Mouse (Mus musculus): ENCODE data around the gene Myo1g. TPM values are rescaled to one million over a fixed set of nuclear protein-coding genes. Genes with fewer than 3 reads are reported as not detected.
"Not testable (repeated sequence)": the region's sequence is repeated elsewhere in the genome, so short reads cannot be mapped to it uniquely, and the experiment has no call there.

Gene Myo1g
- polyA plus RNA-seq, 1 experiment = 12.6 TPM

DNA sequence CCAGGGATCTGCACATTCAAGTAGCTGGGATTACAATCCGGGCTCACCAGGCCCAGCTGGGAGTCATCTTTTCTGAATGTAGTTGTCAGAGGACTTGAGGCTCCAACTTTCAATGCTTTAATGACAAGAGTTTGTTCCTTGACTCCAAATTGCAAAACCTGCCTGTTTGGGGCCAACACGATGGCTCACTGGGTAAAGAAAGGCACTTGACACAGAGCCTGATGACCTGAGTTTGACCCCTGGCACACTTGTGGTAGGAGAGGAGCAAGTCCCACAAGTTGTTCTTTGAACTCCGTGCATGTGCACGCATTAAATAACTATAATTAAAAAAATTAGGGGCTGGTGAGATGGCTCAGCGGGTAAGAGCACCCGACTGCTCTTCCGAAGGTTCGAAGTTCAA lies 9.2 kb upstream of the Myo1g start:
- no peak for DNase-seq (ENCODE audit: low spot score)

GRCm38 (mm10) chr11:6528186-6529006 lies 7.6 kb upstream of the Myo1g start:
- peak; percentile 96 for DNase-seq (ENCODE audit: low spot score)

- no peak for DNase-seq (ENCODE audit: low spot score)
These were observed 6.8 kb upstream of the Myo1g start for GRCm38 (mm10) chr11:6527256-6528185.

DNA sequence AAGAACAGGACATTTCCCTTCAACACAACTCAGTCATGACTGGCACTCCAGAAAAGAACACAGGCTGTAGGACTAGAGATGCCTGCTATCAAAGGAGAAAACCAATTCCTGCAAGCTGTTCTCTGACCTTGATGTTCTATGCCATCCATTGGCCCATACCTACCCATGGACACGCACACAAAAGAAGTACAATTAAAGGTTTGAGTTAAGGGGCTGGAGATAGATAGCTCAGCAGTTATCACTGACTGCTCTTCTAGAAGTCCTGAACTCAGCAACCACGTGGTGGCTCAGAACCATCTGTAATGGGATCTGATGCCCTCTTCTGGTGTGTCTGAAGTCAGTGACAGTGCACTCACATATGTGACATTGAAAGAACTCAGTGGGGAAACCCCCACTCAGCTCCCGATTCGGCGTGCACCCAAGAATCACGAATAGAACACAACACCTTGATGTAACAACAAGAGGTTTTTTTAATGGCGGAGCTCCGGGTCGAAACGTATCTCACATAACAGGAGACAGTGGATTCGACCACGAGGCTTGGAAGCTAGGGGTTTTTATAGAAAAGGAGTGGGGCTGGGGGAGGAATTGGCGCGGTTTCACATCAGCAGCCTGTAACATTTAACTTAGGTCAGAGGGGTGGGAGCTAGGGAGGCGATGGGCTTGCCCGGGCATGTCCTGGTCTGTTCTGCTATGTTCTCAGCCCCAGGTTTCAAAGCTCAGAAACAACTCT lies 5.9 kb upstream of the Myo1g start:
- not testable (repeated sequence) for DNase-seq (ENCODE audit: low spot score)

GRCm38 (mm10) chr11:6525241-6525640 lies 4.5 kb upstream of the Myo1g start:
- DNase-seq (ENCODE audit: low spot score) = no peak

DNA sequence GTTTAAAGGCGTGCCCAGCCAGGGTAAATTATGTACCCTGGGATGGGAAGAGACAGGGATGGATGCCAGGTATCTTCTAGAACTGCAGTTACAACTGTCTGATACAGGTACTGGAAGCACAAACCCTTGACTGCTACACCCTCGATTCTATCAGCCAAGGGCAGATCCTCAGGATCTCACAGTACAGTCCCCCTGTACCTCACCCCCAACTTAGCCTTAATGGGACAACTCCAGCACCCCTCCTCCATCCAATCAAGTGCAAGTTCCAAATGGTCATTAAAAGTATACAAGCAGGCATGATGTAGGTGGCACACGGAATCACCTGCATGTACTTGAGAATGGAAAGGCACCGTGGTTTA lies 4.1 kb upstream of the Myo1g start:
- no peak for DNase-seq (ENCODE audit: low spot score)

DNA sequence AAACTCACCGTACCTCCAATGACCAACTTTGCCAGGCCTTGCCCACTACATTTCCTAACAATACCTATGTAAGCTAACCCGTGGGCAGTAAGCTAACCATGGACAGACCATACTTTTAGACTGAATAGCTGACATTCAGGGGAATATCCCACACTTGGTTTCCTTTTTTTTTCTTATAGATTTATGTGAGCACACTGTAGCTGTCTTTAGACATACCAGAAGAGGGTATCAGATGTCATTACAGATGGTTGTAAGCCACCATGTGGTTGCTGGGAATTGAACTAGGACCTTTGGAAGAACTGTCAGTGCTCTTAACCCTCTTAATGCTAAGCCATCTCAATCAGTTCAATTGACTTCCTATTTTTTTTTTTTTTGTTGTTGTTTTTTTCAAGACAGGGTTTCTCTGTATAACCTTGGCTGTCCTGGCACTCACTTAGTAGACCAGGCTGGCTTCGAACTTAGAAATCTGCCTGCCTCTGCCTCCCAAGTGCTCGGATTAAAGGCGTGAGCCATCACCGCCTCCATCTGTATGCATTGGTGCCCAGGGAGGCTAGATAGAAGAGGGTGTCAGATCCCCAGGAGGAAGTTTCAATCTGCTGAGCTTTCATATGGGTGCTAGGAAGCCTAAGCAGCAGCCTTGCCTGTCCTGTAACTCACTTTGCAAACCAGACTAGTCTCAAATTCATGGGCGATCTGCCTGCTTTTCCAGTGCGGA lies 3.6 kb upstream of the Myo1g start:
- no peak for DNase-seq (ENCODE audit: low spot score)

- no peak for DNase-seq (ENCODE audit: low spot score)
These were observed 2.9 kb upstream of the Myo1g start for GRCm38 (mm10) chr11:6523662-6524088.

DNA sequence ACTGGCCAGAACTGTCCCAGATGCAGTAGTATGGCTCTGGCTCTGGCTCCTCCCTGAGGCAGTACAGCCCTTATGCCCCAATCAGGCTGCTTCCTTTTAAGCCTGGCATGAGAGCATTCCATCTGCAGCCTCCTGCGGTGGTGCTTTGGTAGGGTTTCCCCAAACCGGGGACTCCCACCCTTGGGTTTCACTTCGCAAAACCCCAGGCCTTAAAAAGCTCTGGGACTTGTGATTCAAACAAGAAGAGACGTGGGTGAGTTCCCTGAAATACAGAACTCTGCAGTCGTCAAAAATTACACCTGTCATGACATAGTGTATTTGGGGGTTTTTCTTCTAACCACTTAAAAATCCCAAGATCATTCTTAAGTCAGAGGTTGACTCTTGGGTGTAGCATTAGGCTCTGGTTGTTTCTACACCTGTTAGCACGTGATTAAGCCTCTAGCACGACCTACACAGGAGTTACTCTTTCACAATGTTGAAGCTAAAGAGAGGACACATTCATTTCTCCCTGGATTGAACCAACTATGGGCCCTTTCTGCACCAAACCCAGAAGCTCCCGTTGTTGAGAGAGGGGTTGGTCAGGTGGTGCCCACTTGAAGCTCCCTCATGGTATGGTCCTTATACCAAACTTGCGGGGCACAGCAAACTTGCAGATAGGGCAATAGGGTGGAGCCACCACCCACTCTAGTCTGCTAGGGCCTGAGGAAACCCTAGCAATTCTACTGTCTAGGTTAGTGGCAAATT lies 2.2 kb upstream of the Myo1g start:
- no peak for DNase-seq (ENCODE audit: low spot score)

DNA sequence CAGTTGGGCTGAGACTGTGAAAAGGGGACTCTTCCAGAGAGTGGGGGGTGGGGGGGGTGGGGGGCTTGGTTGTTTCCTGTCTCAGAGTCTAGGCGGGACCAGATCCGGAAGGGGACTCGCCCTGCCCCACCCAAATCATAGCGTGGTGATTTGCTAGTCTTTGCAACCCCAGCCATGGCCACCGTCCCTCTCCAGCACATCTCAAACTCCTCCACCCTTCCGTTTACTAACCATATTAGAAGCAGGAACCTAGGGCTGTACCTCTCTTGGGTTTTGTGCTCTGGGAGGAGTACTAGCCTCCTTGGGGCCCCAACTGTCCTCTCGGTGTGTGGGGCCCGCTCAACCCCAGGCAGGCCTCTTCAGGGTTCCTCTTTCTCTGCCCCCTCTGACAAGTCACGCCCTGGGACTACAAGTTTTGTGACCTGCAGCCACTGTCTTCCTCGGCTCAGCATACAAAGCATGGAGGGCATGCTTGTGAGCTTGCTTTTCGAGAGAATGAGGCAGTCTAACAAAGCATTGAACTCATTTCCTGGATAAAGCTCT lies 1.2 kb downstream of the Myo1g start:
- no peak for DNase-seq (ENCODE audit: low spot score)

- DNase-seq (ENCODE audit: low spot score) = peak; percentile 13
These were observed 5.9 kb downstream of the Myo1g start for GRCm38 (mm10) chr11:6514837-6515236.

DNA sequence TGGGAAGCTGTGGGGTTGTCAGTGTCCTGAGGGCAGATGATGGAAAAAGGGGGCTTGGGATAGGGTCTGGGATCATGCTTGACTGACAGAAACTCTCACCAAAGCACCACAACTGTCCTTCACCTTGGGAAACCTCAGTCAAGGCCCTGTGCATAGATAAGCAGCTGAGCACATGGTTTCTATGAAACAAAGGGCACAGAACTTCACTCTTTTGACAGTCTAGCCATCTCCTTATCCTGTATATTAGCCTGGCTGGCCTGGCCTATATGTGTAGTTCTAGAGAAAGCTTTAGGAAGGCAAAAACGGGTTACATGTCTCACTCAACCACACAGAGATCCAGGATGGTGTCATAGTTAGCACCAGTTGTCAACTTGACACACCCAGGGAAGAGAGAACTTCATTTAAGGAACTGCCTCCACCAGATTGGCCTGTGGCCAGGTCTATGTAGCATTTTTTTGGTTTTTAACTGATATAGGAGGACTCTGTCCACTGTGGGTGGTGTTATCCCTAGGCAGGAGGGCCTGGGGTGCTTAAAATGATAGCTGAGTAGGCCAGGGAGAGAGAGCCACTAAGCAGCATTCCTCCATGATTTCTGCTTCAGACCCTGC lies 12.4 kb downstream of the Myo1g start:
- no peak for DNase-seq (ENCODE audit: low spot score)

DNA sequence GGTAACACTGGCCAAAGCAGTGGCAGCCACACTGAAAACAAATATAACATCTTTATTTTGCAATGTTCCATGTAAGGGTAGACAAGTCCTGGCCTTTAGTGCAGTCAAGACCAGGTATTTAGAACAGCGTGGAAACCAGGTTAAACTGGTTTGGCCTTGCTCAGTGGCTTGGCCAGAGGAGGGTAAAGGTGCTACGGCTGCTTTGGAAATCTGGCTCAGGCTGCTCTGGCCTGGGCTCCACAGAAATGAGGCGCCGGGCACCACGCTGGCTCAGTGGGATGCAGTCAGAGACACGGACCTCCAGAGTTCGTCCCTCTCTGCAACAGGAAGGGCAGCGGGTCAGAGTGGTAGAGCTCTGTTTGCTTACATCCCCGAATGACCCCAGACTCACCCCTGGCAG lies 14.2 kb downstream of the Myo1g start:
- DNase-seq (ENCODE audit: low spot score) = no peak

- DNase-seq (ENCODE audit: low spot score) = no peak
These were observed 16.1 kb downstream of the Myo1g start for GRCm38 (mm10) chr11:6504689-6505088.

DNA sequence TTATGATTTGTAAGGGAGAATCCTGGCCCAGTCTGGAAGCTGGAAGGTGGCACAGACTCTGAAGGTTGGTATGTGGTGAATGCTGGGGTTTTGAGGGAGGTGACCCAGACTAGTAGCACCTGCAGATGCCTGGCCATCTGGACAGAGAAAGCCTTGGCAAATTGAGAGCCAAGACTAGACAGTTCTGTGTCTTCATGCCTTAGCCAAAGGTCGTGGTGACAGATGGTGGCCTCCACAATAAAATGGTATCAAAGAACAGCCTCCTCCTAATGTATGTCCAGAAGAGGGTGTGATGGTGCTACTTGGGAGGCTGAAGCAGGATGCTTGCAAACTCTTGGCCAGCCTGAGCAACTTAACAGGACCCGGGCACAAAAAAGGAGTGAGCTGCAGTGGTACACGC lies 16.5 kb downstream of the Myo1g start:
- no peak for DNase-seq (ENCODE audit: low spot score)

DNA sequence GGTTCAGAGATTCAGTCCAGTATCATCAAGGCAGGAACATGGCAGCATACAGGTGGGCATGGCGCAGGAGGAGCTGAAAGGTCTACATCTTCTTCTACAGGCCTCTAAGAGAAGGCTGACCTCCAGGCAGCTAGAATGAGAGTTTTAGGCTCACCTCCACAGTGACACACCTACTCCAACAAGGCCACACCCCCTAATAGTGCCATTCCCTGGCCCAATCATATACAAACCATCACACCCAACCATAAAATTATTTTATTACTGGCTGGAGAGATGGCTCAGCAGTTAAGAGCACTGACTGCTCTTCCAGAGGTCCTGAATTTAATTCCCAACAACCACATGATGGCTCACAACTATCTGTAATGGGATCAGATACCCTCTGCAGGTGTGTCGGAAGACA lies 18.3 kb downstream of the Myo1g start:
- DNase-seq (ENCODE audit: low spot score) = no peak

DNA sequence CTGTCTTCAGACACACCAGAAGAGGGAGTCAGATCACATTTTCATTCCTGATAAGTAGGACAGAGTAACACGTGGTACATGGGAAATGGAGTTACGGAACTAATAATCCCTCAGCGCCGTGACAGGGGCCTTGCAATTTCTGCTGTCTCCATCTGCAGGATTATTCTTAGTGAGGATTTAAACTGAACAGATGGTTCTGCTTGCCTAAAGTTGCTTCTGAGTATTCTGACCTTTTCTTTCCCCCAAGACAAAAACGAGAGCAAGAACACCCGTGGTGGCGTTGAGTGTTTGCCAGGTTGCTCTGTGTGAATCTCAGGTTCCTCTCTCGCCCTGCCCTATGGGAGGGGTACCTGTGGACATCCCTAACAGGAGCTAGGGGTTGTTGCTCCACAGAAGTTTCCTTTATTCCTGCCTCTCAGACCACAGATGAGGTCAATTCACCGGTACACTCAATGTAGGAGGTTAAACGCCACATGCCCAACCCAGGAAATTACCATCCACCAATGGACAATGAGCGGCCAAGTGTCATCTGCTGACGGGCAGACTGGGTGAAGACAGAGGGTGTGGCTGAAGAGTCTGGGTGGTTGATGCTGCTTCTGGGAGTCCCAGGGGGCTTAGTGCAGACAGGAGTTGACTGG lies 23.3 kb downstream of the Myo1g start:
- DNase-seq (ENCODE audit: low spot score) = no peak

GRCm38 (mm10) chr11:6489691-6490503 lies 30.9 kb downstream of the Myo1g start:
- no peak for DNase-seq (ENCODE audit: low spot score)

DNA sequence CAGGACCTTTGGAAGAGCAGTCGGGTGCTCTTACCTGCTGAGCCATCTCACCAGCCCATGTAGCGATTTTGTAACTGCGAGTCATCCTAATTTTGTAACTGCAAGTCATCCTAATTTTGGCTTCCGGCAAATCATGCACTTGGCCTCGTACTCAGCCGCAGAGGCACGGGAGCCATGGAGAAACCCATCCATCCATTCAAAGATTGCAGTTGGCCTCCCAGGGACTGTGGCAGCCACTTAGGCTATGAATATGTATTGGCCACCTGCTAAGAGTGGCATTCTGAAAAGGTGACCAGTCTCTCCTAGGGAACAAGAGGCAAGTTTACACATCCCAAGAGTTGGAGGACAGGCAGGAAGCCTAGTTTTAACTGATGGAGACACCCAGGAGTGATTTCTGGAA lies 31.5 kb downstream of the Myo1g start:
- no peak for DNase-seq (ENCODE audit: low spot score)
